Mouse (Mus musculus) kidney, embryonic 16.5 days (tissue): ENCODE measurements around the gene Gm28557. TPM values are rescaled to one million over a fixed set of nuclear protein-coding genes. Genes with fewer than 3 reads are reported as not detected.
A peak's percentile ranks its signal among the peaks of the same experiment; 100 is the strongest.

Experiments
- ATAC-seq: fragments of 200-750 bp; cut with Nextera tagmentation; 2 replicates; pipeline ENCODE4 v1.8.0; 2017; ENCODE audit warnings: moderate TSS enrichment; ENCODE audit not compliant: low FRiP score, low TSS enrichment
- H3K27ac ChIP-seq: fragments of 300-500 bp; sonication (generic); 2 replicates; pipeline ENCODE4 v1.5.1; 2014; ENCODE audit warnings: low read length
- H3K27me3 ChIP-seq: fragments of 300-500 bp; sonication (generic); 2 replicates; pipeline ENCODE4 v1.6.1; 2014; ENCODE audit warnings: low read length, control low read depth, mixed read lengths; ENCODE audit not compliant: insufficient read depth
- H3K36me3 ChIP-seq: fragments of 300-500 bp; sonication (generic); 2 replicates; pipeline ENCODE4 v1.6.1; 2014; ENCODE audit warnings: low read length, control low read depth, mixed read lengths; ENCODE audit not compliant: insufficient read depth
- H3K4me1 ChIP-seq: fragments of 300-500 bp; sonication (generic); 2 replicates; pipeline ENCODE4 v1.6.1; 2014; ENCODE audit warnings: low read length, control low read depth, mixed read lengths; ENCODE audit not compliant: insufficient read depth
- H3K4me2 ChIP-seq: fragments of 300-500 bp; sonication (generic); replicated peaks from 2 replicates; pipeline ENCODE4 v1.6.1; 2014; ENCODE audit warnings: low read depth, low read length
- H3K4me3 ChIP-seq: fragments of 300-500 bp; sonication (generic); 2 replicates; pipeline ENCODE4 v1.5.1; 2014; ENCODE audit warnings: mild to moderate bottlenecking, low read length
- H3K9ac ChIP-seq: fragments of 300-500 bp; sonication (generic); replicated peaks from 2 replicates; pipeline ENCODE4 v1.6.1; 2014; ENCODE audit warnings: low read length
- H3K9me3 ChIP-seq: fragments of 300-500 bp; sonication (generic); 2 replicates; pipeline ENCODE4 v1.6.1; 2016; ENCODE audit warnings: low read length, control low read depth
- WGBS: fragments of 180-500 bp; shearing (Covaris S2); extraction: QIAGEN DNeasy Blood & Tissue Kit; methylation state at CpG from one replicate; pipeline ENCODE4 v1.1.7; 2014; 5-methylcytosine and 5-hydroxymethylcytosine counted together
- polyA plus RNA-seq: library from polyadenylated mRNA; unstranded; fragments of >200 nt; fragmentation: Nextera tagmentation; extraction: Ambion mirVana; gene quantifications from 2 replicates; pipeline ENCODE4 v1.2.1, GENCODE M21; 2015

The Gm28557 gene
- polyA plus RNA-seq, 1 experiment from 2014 or later = 3.9 TPM

- peak overlapping the region; percentile 87 for H3K27ac ChIP-seq
- H3K36me3 ChIP-seq = peaks cover 9% of the 10 kb centered on the region
- H3K9ac ChIP-seq = peak overlapping the region; percentile 73
- no peak for ATAC-seq
- H3K4me2 ChIP-seq = peak overlapping the region; percentile 61
- H3K27me3 ChIP-seq = no peaks in the 10 kb centered on the region
- H3K4me3 ChIP-seq = peak overlapping the region; percentile 61
- peaks cover 6% of the 10 kb centered on the region for H3K4me1 ChIP-seq
- peaks cover 9% of the 10 kb centered on the region; the same call in 1 of the 2 replicates for H3K9me3 ChIP-seq
- WGBS = 52% methylated on average over 9 of the region's 9 CpGs
Observed at GRCm38 (mm10) chr13:67107681-67108080, 723 bp downstream of the Gm28557 start.

GRCm38 (mm10) chr13:67097876-67098275 lies 10.5 kb downstream of the Gm28557 start, which contains the start of gene Zfp708:
Gene Zfp708, minus strand, starts transcription at chr13:67097976.
- peaks cover 7% of the 10 kb centered on the region for H3K36me3 ChIP-seq
- no peaks in the 10 kb centered on the region for H3K27me3 ChIP-seq
- no peak within 1 kb of the TSS for H3K27ac ChIP-seq
- no peaks in the 10 kb centered on the region for H3K9me3 ChIP-seq
- no peaks in the 10 kb centered on the region for H3K4me1 ChIP-seq
- no peak for ATAC-seq
- H3K4me3 ChIP-seq = no peak within 1 kb of the TSS
- H3K4me2 ChIP-seq = no peak within 1 kb of the TSS
- no peak within 1 kb of the TSS for H3K9ac ChIP-seq
- WGBS = 84% methylated on average over 10 of the region's 10 CpGs

GRCm38 (mm10) chr13:67090154-67090553 lies 18.2 kb downstream of the Gm28557 start:
- no peaks in the 10 kb centered on the region for H3K27me3 ChIP-seq
- no peak overlapping the region for H3K4me2 ChIP-seq
- H3K27ac ChIP-seq = no peak overlapping the region
- 85% methylated on average over 1 of the region's 1 CpGs for WGBS
- H3K36me3 ChIP-seq = no peaks in the 10 kb centered on the region
- H3K9ac ChIP-seq = no peak overlapping the region
- no peaks in the 10 kb centered on the region for H3K4me1 ChIP-seq
- H3K9me3 ChIP-seq = no peaks in the 10 kb centered on the region
- H3K4me3 ChIP-seq = no peak overlapping the region
- ATAC-seq = no peak

GRCm38 (mm10) chr13:67081946-67082345 lies 26.5 kb downstream of the Gm28557 start:
- peaks cover 9% of the 10 kb centered on the region; the same call in 1 of the 2 replicates for H3K4me1 ChIP-seq
- H3K27me3 ChIP-seq = no peaks in the 10 kb centered on the region
- WGBS = 79% methylated on average over 1 of the region's 1 CpGs
- H3K9ac ChIP-seq = peak overlapping the region; percentile 78
- peak overlapping the region; percentile 97 for H3K27ac ChIP-seq
- H3K4me2 ChIP-seq = peak overlapping the region; percentile 67
- H3K4me3 ChIP-seq = peak overlapping the region; percentile 57
- H3K9me3 ChIP-seq = peaks cover 3% of the 10 kb centered on the region; the same call in 1 of the 2 replicates
- H3K36me3 ChIP-seq = peaks cover 6% of the 10 kb centered on the region
- ATAC-seq = no peak

- Histone ChIP-seq H3K27ac (peak overlapping the region; percentile 97), H3K9me3 (peaks cover 3% of the 10 kb centered on the region; the same call in 1 of the 2 replicates), H3K27me3 (no peaks in the 10 kb centered on the region), H3K4me1 (peaks cover 9% of the 10 kb centered on the region; the same call in 1 of the 2 replicates), H3K4me3 (peak overlapping the region; percentile 57), H3K9ac (peak overlapping the region; percentile 78), H3K36me3 (peaks cover 7% of the 10 kb centered on the region), H3K4me2 (peak overlapping the region; percentile 67)
- 1% methylated on average over 23 of the region's 24 CpGs for WGBS
- ATAC-seq = peak; percentile 100
Observed at GRCm38 (mm10) chr13:67081142-67081713, 27.2 kb downstream of the Gm28557 start.

GRCm38 (mm10) chr13:67077244-67077643 lies 31.2 kb downstream of the Gm28557 start:
- Histone ChIP-seq H3K4me2 (no peak overlapping the region), H3K27me3 (no peaks in the 10 kb centered on the region), H3K9ac (no peak overlapping the region), H3K4me3 (no peak overlapping the region), H3K36me3 (peaks cover 34% of the 10 kb centered on the region), H3K27ac (no peak overlapping the region), H3K4me1 (peaks cover 9% of the 10 kb centered on the region; the same call in 1 of the 2 replicates), H3K9me3 (peaks cover 15% of the 10 kb centered on the region)
- no peak for ATAC-seq
- 98% methylated on average over 2 of the region's 2 CpGs for WGBS

- WGBS = 90% methylated on average over 2 of the region's 2 CpGs
Observed at GRCm38 (mm10) chr13:67072786-67073185, 35.6 kb downstream of the Gm28557 start.

GRCm38 (mm10) chr13:67065386-67065785 lies 43.0 kb downstream of the Gm28557 start:
- WGBS = 83% methylated on average over 8 of the region's 8 CpGs
- peaks cover 16% of the 10 kb centered on the region for H3K36me3 ChIP-seq
- no peak overlapping the region for H3K9ac ChIP-seq

More at GRCm38 (mm10) chr13:67072786-67073185, 35.6 kb downstream of the Gm28557 start:
- Histone ChIP-seq H3K4me2 (no peak overlapping the region), H3K4me3 (no peak overlapping the region), H3K36me3 (peaks cover 56% of the 10 kb centered on the region), H3K9ac (no peak overlapping the region), H3K9me3 (peaks cover 34% of the 10 kb centered on the region), H3K4me1 (no peaks in the 10 kb centered on the region), H3K27ac (no peak overlapping the region), H3K27me3 (no peaks in the 10 kb centered on the region)
- ATAC-seq = no peak

GRCm38 (mm10) chr13:67062427-67062826 lies 46.0 kb downstream of the Gm28557 start:
- ATAC-seq = no peak
- no peak overlapping the region for H3K9ac ChIP-seq
- peaks cover 3% of the 10 kb centered on the region; the same call in 1 of the 2 replicates for H3K4me1 ChIP-seq
- H3K27ac ChIP-seq = no peak overlapping the region
- no peaks in the 10 kb centered on the region for H3K27me3 ChIP-seq
- H3K36me3 ChIP-seq = peaks cover 4% of the 10 kb centered on the region; the same call in 1 of the 2 replicates
- 0 out of 2 replicates have a peak, but pooled peaks cover 2% of the 10 kb centered on the region for H3K9me3 ChIP-seq
- no peak overlapping the region for H3K4me2 ChIP-seq
- no peak overlapping the region for H3K4me3 ChIP-seq
- 62% methylated on average over 7 of the region's 7 CpGs for WGBS

More at GRCm38 (mm10) chr13:67065386-67065785, 43.0 kb downstream of the Gm28557 start:
- H3K4me1 ChIP-seq = no peaks in the 10 kb centered on the region
- no peaks in the 10 kb centered on the region for H3K27me3 ChIP-seq
- H3K4me2 ChIP-seq = no peak overlapping the region
- no peak overlapping the region for H3K27ac ChIP-seq
- ATAC-seq = no peak
- H3K9me3 ChIP-seq = peaks cover 15% of the 10 kb centered on the region
- H3K4me3 ChIP-seq = no peak overlapping the region

GRCm38 (mm10) chr13:67060786-67061358 lies 47.5 kb downstream of the Gm28557 start, which contains the start of gene Zfp712:
Gene Zfp712, minus strand, starts transcription at chr13:67061170.
- 0 out of 2 replicates have a peak, but pooled peaks cover 2% of the 10 kb centered on the region for H3K9me3 ChIP-seq
- H3K9ac ChIP-seq = peak within 1 kb of the TSS; percentile 77
- H3K4me2 ChIP-seq = peak within 1 kb of the TSS; percentile 77
- H3K27ac ChIP-seq = peak within 1 kb of the TSS; percentile 90
- no peaks in the 10 kb centered on the region for H3K36me3 ChIP-seq
- peak; percentile 98 for ATAC-seq
- H3K4me1 ChIP-seq = peaks cover 3% of the 10 kb centered on the region; the same call in 1 of the 2 replicates
- H3K4me3 ChIP-seq = peak within 1 kb of the TSS; percentile 80
- under 1% methylated on average over 27 of the region's 27 CpGs for WGBS
- no peaks in the 10 kb centered on the region for H3K27me3 ChIP-seq
